Mouse (Mus musculus) embryonic facial prominence, embryonic 12.5 days (tissue): Measurements from ENCODE around the gene Ktn1. TPM values are rescaled to one million over a fixed set of nuclear protein-coding genes. Genes with fewer than 3 reads are reported as not detected.
A peak's percentile ranks its signal among the peaks of the same experiment; 100 is the strongest.

Source experiments
- ATAC-seq: fragments of 200-750 bp; cut with Nextera tagmentation; 2 replicates; pipeline ENCODE4 v1.8.0; 2017; ENCODE audit not compliant: insufficient number of reproducible peaks, insufficient read depth, low FRiP score, low TSS enrichment
- H3K27ac ChIP-seq: fragments of 300-500 bp; sonication (generic); 2 replicates; pipeline ENCODE4 v1.5.1; 2016; ENCODE audit warnings: mild to moderate bottlenecking
- H3K27me3 ChIP-seq: fragments of 300-500 bp; sonication (generic); 2 replicates; pipeline ENCODE4 v1.6.1; 2016; ENCODE audit warnings: mild to moderate bottlenecking, moderate library complexity
- H3K36me3 ChIP-seq: fragments of 300-500 bp; sonication (generic); 2 replicates; pipeline ENCODE4 v1.6.1; 2016; ENCODE audit warnings: mild to moderate bottlenecking
- H3K4me1 ChIP-seq: fragments of 300-500 bp; sonication (generic); 2 replicates; pipeline ENCODE4 v1.6.1; 2016
- H3K4me2 ChIP-seq: fragments of 300-500 bp; sonication (generic); replicated peaks from 2 replicates; pipeline ENCODE4 v1.6.1; 2016; ENCODE audit warnings: mild to moderate bottlenecking, moderate library complexity
- H3K4me3 ChIP-seq: fragments of 300-500 bp; sonication (generic); 2 replicates; pipeline ENCODE4 v1.5.1; 2016; ENCODE audit warnings: mild to moderate bottlenecking
- H3K9ac ChIP-seq: fragments of 300-500 bp; sonication (generic); 2 replicates; pipeline ENCODE4 v1.6.1; 2016; ENCODE audit warnings: mild to moderate bottlenecking, moderate library complexity
- H3K9me3 ChIP-seq: fragments of 300-500 bp; sonication (generic); 2 replicates; pipeline ENCODE4 v1.6.1; 2016; ENCODE audit warnings: mild to moderate bottlenecking, moderate library complexity
- WGBS: fragments of 180-500 bp; shearing (Covaris S2); methylation state at CpG from one replicate; pipeline ENCODE4 v1.1.7; 2016; 5-methylcytosine and 5-hydroxymethylcytosine counted together
- polyA plus RNA-seq: library from polyadenylated mRNA; unstranded; fragments of >200 nt; fragmentation: Nextera tagmentation; extraction: Ambion mirVana; gene quantifications from 2 replicates; pipeline ENCODE4 v1.2.1, GENCODE M21; 2016

Gene Ktn1
- 64.7 and 70.6 TPM in 2 replicates for polyA plus RNA-seq

- no peak for ATAC-seq
- 50% methylated on average over 5 of the region's 5 CpGs for WGBS
Measured at GRCm38 (mm10) chr14:47648218-47648617, at the start of gene Ktn1. TSS of gene Ktn1 (plus strand) at chr14:47648448.

GRCm38 (mm10) chr14:47613254-47613653 is 35.0 kb upstream of the Ktn1 start:
- Histone ChIP-seq H3K4me2 (no peak overlapping the region), H3K4me1 (no peaks in the 10 kb centered on the region), H3K27me3 (no peaks in the 10 kb centered on the region), H3K9ac (no peak overlapping the region), H3K4me3 (no peak overlapping the region), H3K36me3 (no peaks in the 10 kb centered on the region), H3K9me3 (no peaks in the 10 kb centered on the region), H3K27ac (no peak overlapping the region)
- 61% methylated on average over 7 of the region's 7 CpGs for WGBS
- no peak for ATAC-seq

More at GRCm38 (mm10) chr14:47648218-47648617, at the start of gene Ktn1:
- peak within 1 kb of the TSS; percentile 93 for H3K9ac ChIP-seq
- H3K27me3 ChIP-seq = no peaks in the 10 kb centered on the region; the same call in 1 of the 2 replicates
- H3K4me1 ChIP-seq = peaks cover 8% of the 10 kb centered on the region
- H3K36me3 ChIP-seq = no peaks in the 10 kb centered on the region
- peak within 1 kb of the TSS; percentile 92 for H3K4me3 ChIP-seq
- H3K9me3 ChIP-seq = no peaks in the 10 kb centered on the region
- H3K27ac ChIP-seq = peak within 1 kb of the TSS; percentile 95
- peak within 1 kb of the TSS; percentile 74 for H3K4me2 ChIP-seq

- Histone ChIP-seq H3K27ac (no peak overlapping the region), H3K27me3 (no peaks in the 10 kb centered on the region), H3K4me3 (no peak overlapping the region), H3K9me3 (no peaks in the 10 kb centered on the region), H3K4me2 (no peak overlapping the region), H3K9ac (no peak overlapping the region), H3K36me3 (no peaks in the 10 kb centered on the region), H3K4me1 (no peaks in the 10 kb centered on the region)
- 86% methylated on average over 5 of the region's 5 CpGs for WGBS
- ATAC-seq = no peak
Measured at GRCm38 (mm10) chr14:47618891-47619290, 29.4 kb upstream of the Ktn1 start.

- H3K4me3 ChIP-seq = no peak overlapping the region
- no peak overlapping the region for H3K9ac ChIP-seq
- no peaks in the 10 kb centered on the region for H3K9me3 ChIP-seq
- H3K36me3 ChIP-seq = no peaks in the 10 kb centered on the region
- H3K27ac ChIP-seq = no peak overlapping the region
- no peak overlapping the region for H3K4me2 ChIP-seq
- 83% methylated on average over 5 of the region's 5 CpGs for WGBS
- no peaks in the 10 kb centered on the region for H3K4me1 ChIP-seq
- H3K27me3 ChIP-seq = no peaks in the 10 kb centered on the region
- no peak for ATAC-seq
Measured at GRCm38 (mm10) chr14:47621901-47622300, 26.3 kb upstream of the Ktn1 start.

GRCm38 (mm10) chr14:47624837-47625236 is 23.4 kb upstream of the Ktn1 start:
- no peak overlapping the region for H3K4me2 ChIP-seq
- H3K4me3 ChIP-seq = no peak overlapping the region
- H3K27ac ChIP-seq = no peak overlapping the region
- no peak for ATAC-seq
- no peaks in the 10 kb centered on the region for H3K27me3 ChIP-seq
- no peaks in the 10 kb centered on the region for H3K9me3 ChIP-seq
- no peaks in the 10 kb centered on the region for H3K36me3 ChIP-seq
- 68% methylated on average over 3 of the region's 3 CpGs for WGBS
- no peaks in the 10 kb centered on the region for H3K4me1 ChIP-seq
- H3K9ac ChIP-seq = no peak overlapping the region

- 89% methylated on average over 4 of the region's 4 CpGs for WGBS
- Histone ChIP-seq H3K4me1 (no peaks in the 10 kb centered on the region), H3K4me2 (no peak overlapping the region), H3K36me3 (no peaks in the 10 kb centered on the region), H3K27me3 (no peaks in the 10 kb centered on the region), H3K4me3 (no peak overlapping the region), H3K27ac (no peak overlapping the region), H3K9me3 (no peaks in the 10 kb centered on the region), H3K9ac (no peak overlapping the region)
- ATAC-seq = no peak
Measured at GRCm38 (mm10) chr14:47626143-47626542, 22.1 kb upstream of the Ktn1 start.

- 75% methylated on average over 2 of the region's 2 CpGs for WGBS
- Histone ChIP-seq H3K4me1 (no peaks in the 10 kb centered on the region), H3K9me3 (no peaks in the 10 kb centered on the region), H3K36me3 (no peaks in the 10 kb centered on the region), H3K27ac (no peak overlapping the region), H3K27me3 (no peaks in the 10 kb centered on the region), H3K4me2 (no peak overlapping the region), H3K9ac (no peak overlapping the region), H3K4me3 (no peak overlapping the region)
- no peak for ATAC-seq
Measured at GRCm38 (mm10) chr14:47626812-47627211, 21.4 kb upstream of the Ktn1 start.

GRCm38 (mm10) chr14:47627360-47627759 is 20.9 kb upstream of the Ktn1 start:
- no peak for ATAC-seq
- H3K4me1 ChIP-seq = no peaks in the 10 kb centered on the region
- no peaks in the 10 kb centered on the region for H3K9me3 ChIP-seq
- H3K36me3 ChIP-seq = no peaks in the 10 kb centered on the region
- no peak overlapping the region for H3K9ac ChIP-seq
- H3K27ac ChIP-seq = no peak overlapping the region
- H3K4me2 ChIP-seq = no peak overlapping the region
- no peaks in the 10 kb centered on the region for H3K27me3 ChIP-seq
- H3K4me3 ChIP-seq = no peak overlapping the region
- 82% methylated on average over 5 of the region's 5 CpGs for WGBS

- H3K27ac ChIP-seq = no peak overlapping the region
- H3K9me3 ChIP-seq = no peaks in the 10 kb centered on the region
- H3K9ac ChIP-seq = no peak overlapping the region
- ATAC-seq = no peak
- H3K4me1 ChIP-seq = peaks cover 17% of the 10 kb centered on the region
- H3K36me3 ChIP-seq = no peaks in the 10 kb centered on the region
- no peak overlapping the region for H3K4me2 ChIP-seq
- H3K27me3 ChIP-seq = no peaks in the 10 kb centered on the region
- 88% methylated on average over 1 of the region's 1 CpGs for WGBS
- H3K4me3 ChIP-seq = no peak overlapping the region
Measured at GRCm38 (mm10) chr14:47632419-47632818, 15.8 kb upstream of the Ktn1 start.

GRCm38 (mm10) chr14:47634410-47634809 is 13.8 kb upstream of the Ktn1 start:
- no peaks in the 10 kb centered on the region for H3K36me3 ChIP-seq
- ATAC-seq = no peak
- no peak overlapping the region for H3K4me3 ChIP-seq
- H3K27ac ChIP-seq = peak overlapping the region; percentile 30; the same call in 1 of the 2 replicates
- H3K27me3 ChIP-seq = no peaks in the 10 kb centered on the region
- peak overlapping the region; percentile 15; the same call in 1 of the 2 replicates for H3K4me2 ChIP-seq
- H3K9ac ChIP-seq = no peak overlapping the region
- peaks cover 17% of the 10 kb centered on the region for H3K4me1 ChIP-seq
- 41% methylated on average over 9 of the region's 9 CpGs for WGBS
- no peaks in the 10 kb centered on the region for H3K9me3 ChIP-seq

GRCm38 (mm10) chr14:47634846-47635245 is 13.4 kb upstream of the Ktn1 start:
- peak overlapping the region; percentile 15; the same call in 1 of the 2 replicates for H3K4me2 ChIP-seq
- WGBS = 63% methylated on average over 7 of the region's 7 CpGs
- peak overlapping the region; percentile 26 for H3K27ac ChIP-seq
- no peak for ATAC-seq
- H3K9ac ChIP-seq = no peak overlapping the region
- no peaks in the 10 kb centered on the region for H3K27me3 ChIP-seq
- H3K4me1 ChIP-seq = peaks cover 17% of the 10 kb centered on the region
- H3K9me3 ChIP-seq = no peaks in the 10 kb centered on the region
- no peaks in the 10 kb centered on the region for H3K36me3 ChIP-seq
- no peak overlapping the region for H3K4me3 ChIP-seq

GRCm38 (mm10) chr14:47638316-47638895 is 9.8 kb upstream of the Ktn1 start:
- no peaks in the 10 kb centered on the region for H3K9me3 ChIP-seq
- no peak overlapping the region for H3K4me2 ChIP-seq
- peaks cover 17% of the 10 kb centered on the region for H3K4me1 ChIP-seq
- WGBS = 57% methylated on average over 4 of the region's 4 CpGs
- H3K4me3 ChIP-seq = no peak overlapping the region
- no peak for ATAC-seq
- H3K27ac ChIP-seq = no peak overlapping the region
- no peaks in the 10 kb centered on the region for H3K36me3 ChIP-seq
- no peaks in the 10 kb centered on the region for H3K27me3 ChIP-seq
- no peak overlapping the region for H3K9ac ChIP-seq
